Mouse (Mus musculus): ENCODE data around the gene Ttc7b.

Ttc7b gene

DNA sequence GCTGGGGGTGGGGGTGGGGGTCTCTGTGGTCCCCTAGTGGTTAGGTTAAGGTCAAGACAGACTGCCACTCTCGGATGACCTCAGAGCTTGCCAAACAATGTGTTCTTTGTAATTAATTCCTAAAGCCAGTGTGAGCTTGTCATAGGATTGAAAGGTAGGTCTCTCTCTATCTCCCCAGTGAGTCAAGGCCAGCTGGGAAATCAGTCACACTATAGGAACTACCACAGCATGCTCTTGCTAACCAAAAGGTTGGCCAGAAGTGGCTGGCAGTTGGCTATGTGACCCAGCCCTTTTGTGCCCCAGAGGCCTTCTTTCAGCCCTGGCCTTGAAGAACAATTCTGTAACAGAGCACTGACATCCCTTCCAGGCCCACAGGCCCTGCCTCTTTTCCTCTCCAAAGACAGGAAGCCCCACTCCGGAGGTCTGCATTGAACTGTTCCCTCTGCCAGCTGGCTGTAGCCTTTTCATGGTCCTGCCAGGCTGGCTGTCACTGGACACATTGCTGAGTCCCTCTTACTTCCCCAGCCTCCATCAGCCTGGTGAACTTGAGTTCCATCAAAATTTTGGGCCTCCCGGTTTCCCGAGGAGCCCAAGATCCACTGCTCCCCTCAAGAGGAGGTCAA, 215.5 kb downstream of the Ttc7b start:
- no peak for DNase-seq (ENCODE audit: low spot score in 2 of 2)

DNA sequence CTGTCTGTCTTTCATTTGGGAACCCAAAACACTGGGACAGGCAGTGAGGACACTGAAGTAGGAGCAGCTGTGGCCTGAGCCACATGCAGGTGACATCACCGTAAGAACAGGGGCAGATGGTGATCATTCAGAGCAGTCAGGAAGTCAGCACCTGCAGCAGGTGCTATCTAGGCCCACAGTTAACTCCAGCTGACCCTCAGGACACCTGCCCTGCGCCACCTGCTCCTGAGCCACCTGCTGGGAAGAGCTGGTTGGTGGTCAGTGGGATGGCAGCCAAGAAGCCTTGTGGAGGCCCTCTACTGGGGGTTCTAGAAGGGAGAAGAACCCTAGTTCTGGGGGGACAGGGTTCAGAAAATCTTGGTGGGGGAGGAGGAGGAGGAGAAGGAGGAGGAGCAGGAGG, 216.3 kb downstream of the Ttc7b start:
- no peak for DNase-seq (ENCODE audit: low spot score in 2 of 2)

DNA sequence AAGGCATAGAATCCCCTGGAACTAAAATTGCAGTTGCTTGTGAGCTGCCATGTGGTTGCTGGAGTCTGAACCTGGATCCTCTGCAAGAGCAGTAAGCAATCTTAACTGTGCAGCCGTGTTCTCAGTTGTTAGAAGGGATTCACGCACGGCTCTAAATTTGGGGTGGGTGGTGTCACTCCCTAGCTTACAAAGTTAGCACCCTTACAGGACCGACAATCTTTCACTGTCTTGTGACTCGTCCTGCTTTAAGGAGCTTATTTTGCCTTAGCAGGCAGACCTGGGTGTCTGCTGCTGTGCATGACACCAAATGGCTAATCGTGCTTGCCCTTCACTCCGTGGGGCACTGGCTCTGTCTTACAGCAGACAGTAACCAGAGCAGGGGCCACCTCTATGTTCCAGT, 217.5 kb downstream of the Ttc7b start:
- no peak for DNase-seq (ENCODE audit: low spot score in 2 of 2)

DNA sequence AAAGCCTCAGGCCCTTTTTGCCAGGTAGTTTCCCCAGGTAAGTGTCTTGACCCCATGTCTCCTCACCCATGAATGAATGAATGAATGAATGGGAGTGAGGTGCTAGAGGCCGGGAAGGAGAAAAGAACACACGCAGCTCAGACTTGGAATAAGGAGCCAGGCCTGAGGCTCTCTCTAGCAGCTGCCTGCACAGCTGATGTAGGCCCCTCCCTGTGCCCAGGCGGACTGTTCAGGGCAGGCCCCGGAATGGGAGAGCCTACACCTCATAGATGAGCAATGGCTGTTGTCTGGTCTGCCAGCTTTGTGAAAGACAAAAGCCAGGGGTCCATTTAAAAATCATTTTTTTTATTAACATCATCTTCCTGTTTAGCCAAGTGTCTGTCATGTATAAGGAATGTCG, 220.2 kb downstream of the Ttc7b start:
- no peak for DNase-seq (ENCODE audit: low spot score in 2 of 2)

DNA sequence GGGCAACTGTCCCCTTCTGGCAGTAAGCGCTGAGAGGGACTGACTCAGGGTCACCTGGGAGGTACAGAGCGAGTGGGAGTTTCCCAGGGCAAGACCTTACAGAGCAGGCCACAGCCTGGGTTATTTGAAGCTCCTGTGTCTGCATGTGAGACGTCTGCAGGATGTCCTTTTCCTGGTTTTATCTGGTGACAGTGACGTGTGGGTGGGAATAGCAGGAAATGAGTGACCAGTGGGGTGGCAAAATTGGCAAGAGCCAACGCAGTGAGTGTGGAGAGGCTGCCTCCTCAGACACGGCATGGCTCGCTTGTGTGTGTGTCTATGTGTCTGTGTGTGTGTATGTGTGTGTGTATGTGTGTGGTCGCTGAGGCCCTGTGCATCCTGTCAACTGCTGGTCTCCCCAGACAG, 221.3 kb downstream of the Ttc7b start:
- no peak for DNase-seq (ENCODE audit: low spot score in 2 of 2)

DNA sequence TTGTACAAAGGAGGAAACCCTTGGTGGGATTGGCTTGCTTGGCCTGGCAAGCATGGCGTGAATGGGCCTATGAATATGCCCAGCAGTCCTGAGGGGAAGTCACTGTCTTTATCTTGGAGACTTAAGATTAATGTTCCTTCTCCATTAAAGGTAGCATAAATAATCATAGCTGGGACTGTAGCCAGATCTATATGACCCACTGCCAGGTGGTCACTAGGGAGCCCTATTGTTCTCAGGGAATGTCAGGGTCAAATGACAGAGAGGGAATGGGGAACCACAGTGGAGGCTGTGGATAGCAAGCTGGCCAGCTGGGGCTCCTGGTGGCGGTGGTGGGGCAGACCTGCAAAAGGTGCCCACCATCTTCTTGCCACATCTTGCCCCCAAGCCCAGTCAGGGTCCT, 221.8 kb downstream of the Ttc7b start:
- DNase-seq (ENCODE audit: low spot score in 2 of 2), result no peak

DNA sequence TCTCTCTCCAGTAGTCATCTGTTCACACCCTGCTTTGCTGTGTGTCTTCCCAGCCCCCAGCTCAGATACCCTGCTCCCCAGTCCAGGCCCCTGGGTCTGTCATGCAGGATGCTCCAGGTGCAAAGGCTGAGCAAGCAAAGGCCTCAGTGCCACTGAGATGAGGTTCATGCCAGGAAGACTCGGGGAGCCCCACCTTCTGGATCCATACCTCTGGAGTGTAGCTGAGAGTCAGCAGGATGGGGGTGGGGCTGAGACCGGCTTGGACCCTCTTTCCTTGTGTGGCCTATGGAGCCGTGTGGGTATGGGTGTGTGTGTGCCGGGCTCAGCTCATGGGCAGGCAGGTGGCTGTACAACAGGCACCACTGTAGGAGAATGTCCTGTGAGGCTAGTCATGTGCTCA, 222.7 kb downstream of the Ttc7b start:
- DNase-seq (ENCODE audit: low spot score in 2 of 2), result no peak

DNA sequence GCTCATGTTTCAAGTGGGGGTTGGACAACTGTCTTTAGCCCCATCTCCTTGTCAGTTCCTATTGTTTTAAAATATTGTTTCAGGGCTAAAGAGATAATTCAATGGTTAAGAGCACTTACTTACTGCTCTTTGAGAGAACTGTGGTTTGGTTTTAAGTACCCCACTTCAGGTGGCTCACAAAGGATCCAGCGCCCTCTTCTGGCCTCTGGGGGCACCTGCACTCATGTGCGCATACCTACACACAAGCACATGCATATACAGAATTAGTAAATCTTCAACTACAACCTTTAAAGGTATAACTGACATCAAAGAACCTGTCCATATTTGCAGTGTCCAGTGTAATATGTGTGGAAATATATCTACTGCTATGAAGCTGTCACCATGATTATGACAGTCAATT, 226.2 kb downstream of the Ttc7b start:
- DNase-seq (ENCODE audit: low spot score in 2 of 2), result no peak

DNA sequence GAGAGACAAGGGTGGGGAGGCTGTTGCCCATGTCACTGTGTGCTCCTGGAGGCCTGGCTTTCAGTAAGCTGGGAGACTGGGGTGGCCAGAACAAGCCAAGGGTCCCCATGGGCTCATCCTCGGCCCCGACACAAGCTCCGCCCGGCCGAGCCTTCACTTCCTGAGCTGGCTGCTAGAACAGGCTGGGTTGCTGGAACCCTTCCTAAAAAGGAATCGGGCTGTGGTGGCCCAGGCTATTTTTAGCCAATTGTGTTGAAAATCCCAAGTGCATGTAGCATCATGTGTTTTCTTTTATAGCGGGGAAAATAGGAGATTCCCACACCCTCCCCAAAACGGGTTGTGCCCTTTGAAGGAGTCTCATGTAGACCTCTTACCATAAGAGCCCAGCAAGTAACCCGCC, 226.7 kb downstream of the Ttc7b start:
- DNase-seq (ENCODE audit: low spot score in 2 of 2), result no peak

DNA sequence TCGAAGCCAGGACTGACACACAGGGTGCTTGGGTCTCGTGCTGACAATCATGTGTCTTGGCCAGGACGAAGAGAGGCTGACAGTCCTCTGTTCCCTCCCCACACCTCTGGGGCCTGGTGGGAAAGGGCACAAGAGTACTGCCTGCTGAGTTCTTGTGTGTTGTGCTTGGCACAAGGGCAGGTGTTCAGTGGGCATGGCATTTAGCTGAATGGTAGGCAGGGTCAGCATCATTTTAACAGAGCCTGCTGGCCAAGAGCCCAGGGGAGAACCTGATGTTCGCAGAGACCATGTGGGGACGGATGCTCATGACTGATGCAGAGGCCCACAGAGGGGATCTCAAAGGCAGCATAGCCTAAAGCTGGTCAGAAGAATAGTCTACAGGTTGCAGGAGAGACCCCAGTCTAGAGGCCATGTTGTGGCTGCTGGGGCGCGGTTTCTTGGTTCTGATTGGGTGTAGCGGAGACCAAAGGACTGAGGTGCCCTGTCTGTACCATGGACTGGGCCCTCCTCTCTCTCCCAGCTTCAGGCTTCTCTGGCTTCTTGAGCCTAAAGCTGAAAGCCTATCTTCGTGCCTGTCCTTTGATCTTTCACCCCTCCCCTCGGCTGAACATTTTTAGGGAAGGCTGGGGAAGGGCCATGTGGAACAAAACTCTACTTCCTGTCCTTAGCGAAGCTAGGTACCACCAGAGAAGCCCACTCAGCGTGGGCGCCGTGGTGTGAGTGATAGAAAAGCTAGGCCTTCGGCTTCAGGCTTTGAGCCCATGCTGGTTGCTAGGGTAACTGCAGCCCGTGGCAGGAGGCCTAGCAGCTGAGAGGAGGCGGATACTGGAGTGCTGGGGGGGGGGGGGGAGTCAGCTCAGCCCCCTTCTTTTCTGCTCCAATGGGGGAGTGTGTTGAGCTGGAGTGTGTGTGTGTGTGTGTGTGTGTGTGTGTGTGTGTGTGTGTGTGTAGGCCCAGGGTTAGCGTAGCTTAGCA, 229.6 kb downstream of the Ttc7b start:
- no peak for DNase-seq (ENCODE audit: low spot score in 2 of 2)

DNA sequence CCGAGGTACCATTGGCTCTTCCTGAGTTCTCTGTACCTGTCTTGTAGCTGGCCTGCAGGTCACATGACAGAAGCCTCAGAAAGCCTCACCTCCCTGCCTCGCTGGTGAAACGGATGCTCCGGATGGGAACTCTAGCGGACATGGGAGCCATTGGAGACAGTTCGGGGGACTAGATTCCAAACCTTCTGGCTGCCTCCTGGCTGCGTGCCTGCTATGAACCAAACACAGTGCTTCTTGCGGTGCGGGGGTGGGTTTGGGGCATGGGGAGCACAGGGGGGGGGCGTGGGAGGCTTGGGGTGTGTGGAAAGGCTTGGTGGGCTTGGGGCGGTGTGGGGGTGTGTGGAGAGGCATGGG, 230.5 kb downstream of the Ttc7b start:
- no peak for DNase-seq (ENCODE audit: low spot score in 2 of 2)

DNA sequence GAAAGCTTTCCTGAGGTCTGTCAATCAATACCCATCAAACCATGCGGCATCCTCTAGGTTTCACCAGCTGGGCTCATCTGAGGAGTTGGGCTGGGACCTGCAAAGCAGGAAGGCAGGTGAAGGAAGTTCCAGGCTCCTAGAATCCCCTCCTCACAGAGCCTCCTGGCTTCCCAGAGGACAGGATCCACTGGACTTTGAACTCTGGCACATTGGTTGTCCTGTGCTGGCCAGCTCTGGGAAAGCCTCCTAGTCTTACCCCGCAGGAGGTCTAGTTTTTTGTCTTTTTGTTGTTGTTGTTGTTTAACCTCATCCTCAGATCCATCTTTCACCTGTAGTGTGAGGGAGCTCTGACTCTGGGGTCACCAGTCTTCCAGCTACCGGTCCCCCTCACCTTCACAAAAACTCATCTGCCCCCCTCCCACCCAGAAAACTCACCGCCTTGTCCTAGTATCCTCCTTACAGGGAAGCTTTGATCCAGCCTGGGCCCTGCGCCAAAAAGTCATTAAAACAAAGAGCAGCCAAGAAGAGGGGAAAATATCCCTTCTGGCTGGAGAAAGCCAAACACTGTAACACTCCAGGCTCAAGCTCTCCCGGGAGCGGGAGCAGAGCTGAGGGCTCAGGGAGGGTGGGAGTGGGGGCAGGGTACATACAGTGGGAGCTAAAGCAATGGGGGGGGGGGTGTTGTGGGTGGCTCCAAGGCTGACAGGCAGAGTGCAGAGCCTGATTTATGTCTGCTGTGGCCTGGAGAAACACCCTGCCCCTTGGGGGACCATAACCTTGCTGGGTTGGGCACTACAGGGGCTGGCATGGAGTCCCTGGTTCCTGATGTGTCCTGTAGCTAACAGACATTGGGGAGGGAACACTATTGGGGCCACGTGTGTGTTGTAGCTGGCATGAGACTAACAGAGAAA, 231.1 kb downstream of the Ttc7b start:
- no peak for DNase-seq (ENCODE audit: low spot score in 2 of 2)

DNA sequence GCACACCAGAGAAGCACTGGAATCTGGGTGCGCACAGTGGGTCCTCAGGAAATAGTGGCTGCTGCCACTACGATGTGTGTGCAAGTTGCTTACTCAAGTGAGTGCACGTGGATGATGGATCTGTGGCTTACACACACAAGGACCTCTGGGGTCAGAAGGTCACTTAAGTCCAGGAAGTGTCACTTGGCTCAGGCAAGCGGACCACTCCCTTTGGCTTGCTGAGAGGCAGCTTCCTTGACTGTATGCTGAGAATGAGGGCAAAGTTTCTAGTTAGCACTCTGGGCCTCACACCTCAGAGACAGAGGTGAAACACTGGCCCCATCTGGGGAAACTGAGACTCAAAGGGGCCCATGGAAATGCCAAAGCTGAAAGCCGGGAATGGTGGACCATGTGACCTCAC, 232.6 kb downstream of the Ttc7b start:
- DNase-seq (ENCODE audit: low spot score in 2 of 2), result no peak

DNA sequence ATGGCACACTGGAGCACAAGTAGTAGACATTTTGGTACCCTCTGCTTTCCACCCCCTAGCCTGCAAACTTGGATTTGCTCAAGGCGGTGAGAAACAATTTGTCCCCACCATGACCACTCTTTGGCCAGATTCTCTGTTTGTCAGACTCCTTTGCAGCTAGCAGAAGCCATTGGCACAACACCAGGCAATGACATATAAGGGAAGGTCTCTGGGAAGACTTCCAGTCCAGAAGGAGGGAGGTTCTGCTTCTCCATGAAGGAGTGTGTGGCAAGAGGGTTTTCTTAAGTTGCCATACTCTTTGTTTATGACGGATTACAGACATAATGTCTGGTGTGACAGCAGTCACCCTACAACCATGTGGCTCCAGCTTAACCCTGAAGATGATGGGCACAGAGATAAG, 233.1 kb downstream of the Ttc7b start:
- no peak for DNase-seq (ENCODE audit: low spot score in 2 of 2)

DNA sequence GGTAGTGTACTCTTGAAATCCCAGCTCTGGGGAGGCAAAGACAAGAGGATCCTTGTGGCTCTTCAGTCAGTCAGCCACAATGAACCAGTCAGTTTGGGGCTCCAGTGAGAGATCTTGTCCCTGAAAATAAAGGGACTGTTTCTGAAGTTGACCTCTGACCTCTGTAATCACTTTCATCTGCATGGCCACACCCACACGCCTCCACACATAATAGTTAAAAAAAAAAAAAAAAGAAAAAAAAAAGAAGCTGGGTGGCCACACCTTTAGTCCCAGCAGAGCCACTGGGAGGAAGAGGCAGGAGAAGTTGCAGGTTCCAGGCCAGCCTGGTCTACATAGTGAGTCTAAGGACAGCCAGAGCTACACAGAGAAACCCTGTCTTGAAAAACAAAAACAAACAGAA, 237.3 kb downstream of the Ttc7b start:
- no peak for DNase-seq (ENCODE audit: low spot score in 2 of 2)

DNA sequence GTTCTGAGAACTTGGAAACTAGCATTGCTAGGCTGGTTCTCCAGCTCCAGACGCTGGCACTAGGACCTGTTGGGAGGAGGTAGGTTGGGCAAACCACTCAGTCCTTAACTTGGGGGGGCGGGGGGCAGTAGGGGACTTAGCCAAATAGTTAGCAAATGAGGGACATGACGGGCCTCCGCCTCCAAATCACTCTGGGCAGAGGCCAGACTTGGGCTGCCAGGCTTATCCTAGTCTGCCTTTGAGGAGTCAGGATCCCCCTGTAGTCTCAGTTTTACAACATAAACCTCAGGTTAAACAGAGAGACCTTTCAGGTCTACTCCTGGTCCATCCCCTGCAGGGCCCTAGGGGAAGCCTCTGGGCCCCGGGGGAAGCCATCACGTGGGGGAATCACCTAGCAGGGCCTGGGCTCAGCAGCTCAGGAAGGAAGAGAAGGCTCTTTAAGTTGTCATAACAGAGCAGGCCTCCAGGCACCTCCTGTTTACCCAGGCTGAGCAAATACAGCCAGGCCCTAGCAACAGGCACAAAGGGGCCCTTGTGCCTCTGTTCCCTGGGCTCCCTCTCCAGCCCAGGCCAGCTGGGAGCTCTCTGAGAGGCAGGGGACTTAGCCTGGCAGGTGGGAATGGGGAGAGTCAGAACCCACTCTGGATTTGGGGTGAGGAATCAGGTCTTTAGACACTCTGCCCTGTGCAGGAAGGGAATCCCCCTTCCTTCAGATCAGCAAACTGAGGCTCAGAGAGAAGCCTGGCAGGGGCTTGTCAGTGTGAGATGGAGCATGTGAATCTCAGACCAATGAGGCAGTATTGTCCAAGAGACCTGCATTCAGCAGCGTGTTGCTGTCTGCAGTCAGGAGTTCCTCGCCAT, 238.4 kb downstream of the Ttc7b start:
- DNase-seq (ENCODE audit: low spot score in 2 of 2), result peak in 1 of 2 experiments; percentile 57

DNA sequence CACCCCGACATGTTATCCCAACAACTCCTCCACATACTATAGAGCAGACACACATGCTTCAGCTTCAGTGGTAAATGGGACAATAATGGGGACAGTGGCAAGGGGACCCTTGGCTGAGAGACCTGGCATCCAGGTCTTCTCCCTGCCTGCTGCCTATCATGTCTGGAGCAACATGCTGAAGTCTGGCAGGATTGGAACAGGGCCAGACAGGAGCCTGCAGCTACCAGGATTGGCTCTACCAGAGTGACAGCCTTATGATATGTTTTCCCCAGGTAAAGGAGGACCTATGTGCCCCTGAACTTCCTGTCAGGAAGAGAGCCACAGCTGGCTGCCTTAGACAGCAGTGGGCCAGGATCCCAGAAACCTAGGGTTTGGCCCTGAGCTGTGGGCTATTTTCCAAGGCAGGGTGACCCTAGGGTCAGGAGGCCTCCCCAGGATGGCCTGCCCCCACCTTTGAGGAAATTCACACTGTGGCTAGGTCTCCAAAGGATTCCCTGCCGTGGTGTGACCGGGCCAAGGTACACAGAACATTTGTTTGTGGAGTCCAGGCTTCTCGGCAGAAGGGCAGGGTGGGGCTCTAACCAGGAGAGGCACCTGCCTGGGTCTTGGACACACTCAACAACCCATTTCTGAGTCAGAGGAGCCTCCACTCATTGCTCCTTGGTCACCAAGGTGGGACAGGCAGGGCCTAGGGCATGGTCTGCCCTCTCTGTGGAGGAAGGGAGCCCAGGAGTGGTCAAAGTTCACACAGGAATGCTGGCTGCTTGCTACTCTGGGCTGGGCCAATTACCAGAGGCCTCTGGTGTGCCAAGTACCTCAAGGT, 239.4 kb downstream of the Ttc7b start:
- DNase-seq (ENCODE audit: low spot score in 2 of 2), result no peak

DNA sequence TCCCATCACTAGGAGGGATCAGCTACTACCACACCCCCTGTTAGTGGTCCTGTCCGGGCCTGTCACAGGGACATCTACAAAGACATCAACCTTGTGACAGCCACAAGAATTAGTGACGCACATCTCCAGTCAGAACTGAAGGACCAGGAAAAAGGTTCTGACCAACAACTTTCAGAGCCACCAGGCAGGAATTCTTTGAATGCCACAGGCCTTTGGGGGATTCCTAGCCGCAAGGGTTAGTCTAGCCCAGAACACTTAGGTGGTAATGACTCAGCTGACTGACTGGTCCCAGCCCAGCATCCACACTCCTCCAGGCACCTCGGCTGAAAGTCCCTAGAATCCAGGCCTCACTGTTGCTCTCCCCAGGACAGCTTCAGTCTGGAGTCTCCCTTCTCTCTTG, 240.7 kb downstream of the Ttc7b start:
- no peak for DNase-seq (ENCODE audit: low spot score in 2 of 2)

DNA sequence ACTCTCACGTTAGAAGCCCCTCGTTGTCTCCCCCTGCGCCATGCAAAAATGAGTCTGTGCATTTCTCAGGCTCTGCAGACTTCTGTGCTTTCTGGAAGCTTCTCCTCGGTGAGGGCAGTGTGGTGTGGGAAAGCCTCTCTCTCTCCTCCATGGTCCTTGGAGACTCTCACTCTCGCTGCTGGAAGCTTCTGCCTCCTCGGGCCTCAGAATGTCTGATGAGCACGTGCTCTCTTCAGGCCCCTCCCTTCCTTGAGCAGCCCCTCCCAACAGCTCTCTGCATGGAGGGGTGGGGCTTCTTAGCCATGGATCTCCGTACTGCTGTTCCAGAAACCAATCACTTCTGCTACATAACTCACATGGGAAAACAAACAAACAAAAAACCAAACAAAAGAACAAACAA, 242.3 kb downstream of the Ttc7b start:
- DNase-seq (ENCODE audit: low spot score in 2 of 2), result no peak

DNA sequence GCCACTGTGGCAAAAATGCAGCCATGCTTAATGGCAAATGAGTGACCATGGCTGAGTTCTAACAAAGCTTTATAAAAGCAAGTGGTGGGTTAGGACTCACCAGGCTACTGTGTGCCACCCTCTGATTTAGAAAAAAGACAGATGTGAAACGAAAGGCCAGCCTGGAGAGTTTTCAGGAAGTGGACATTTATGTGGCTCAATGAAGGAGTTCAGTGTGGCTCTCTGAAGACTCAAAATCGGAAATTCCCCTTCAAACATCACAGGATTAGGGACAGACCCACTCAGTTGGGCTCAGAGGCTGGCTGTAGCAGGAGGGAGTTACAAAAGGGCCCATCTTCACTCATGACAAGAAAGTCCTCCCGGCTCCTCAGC, 243.1 kb downstream of the Ttc7b start:
- DNase-seq (ENCODE audit: low spot score in 2 of 2), result no peak

All from spleen, postnatal 10 days (tissue).